Mouse (Mus musculus) layer of hippocampus, postnatal 36 days (tissue): ENCODE measurements around the gene Fancc. TPM values are rescaled to one million over a fixed set of nuclear protein-coding genes. Genes with fewer than 3 reads are reported as not detected.
"Not testable (repeated sequence)": the region's sequence is repeated elsewhere in the genome, so short reads cannot be mapped to it uniquely, and the experiment has no call there.

ENCODE experiments used
- DNase-seq, 2 experiments: peaks; one replicate each; pipeline ENCODE4 v3.0.0; 2022
- total RNA-seq, 2 experiments: library from RNA; stranded (reverse); gene quantifications; 2 replicates each; pipeline ENCODE4 v1.2.3; 2021

Gene Fancc
- total RNA-seq, 2 experiments from 2014 or later: 5.8 to 5.9 TPM

DNA sequence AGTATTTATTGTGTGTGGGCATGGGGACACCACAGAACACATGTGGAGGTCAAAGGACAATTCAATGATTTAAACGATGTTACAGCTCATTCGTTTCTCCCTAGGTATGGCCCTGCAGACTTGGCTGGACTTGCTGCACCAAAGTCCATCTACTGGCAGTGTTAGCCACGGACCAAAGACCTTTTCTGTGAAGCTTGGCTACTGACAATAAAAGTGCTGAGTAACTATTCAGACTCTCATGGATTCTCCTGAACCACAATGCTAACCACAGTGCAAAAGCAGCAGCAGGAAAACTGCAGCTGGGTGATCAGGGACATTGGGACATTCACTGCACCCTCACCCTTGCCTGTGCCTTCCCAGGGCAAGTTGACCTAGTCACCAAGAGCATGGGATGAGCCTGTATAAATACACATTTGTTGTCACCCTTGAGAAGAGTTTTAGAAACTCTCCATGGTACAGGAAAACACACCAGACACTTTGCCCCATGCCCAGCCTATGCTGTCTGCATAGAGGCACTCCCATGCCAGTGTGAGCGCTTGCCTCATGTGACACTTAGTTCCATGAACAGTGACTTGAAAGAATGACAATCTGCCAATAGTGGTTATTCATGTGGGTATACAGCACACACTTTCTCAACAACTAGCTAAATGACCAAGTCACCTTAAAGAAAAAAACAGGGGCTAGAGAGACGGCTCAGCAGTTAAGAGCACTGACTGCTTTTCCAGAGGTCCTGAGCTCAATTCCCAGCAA is 151.4 kb downstream of the Fancc start:
- no peak for DNase-seq

DNA sequence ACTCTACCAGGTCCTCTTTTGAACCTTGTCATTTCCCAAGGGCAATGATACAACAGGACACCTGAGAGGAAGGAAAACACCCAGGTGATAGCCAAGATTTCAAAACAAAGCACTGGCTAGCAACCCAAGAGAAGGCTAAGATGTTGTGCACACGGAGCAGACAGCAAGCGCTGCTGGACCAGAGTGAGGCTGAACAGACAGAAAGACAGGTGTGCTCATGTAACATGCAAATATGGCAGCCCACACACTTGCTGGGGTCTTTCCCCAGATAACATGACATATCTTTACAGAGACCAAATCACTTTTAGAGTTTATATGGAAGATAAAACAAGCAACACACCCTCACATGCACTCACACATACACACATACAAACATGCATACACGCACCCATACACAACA is 152.6 kb downstream of the Fancc start:
- DNase-seq: no peak

DNA sequence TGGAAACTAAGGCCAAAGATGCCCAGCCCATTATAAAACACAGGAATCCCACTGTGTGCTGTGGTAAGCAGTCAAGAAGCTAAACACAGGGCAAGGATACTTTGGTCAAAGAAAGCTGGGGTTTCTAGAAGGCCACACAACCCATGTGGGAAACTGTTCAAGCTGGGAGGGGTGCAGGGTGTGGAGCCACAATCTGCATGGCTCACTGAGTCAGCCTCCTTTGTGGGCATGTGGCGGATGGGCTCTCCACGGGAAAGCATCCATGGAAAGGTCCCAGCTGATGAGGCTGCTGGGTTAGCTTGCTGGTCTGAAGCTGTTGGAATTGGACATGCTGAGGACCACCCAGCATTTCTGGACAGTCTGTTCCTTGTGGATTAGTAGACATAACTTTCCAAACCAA is 154.3 kb downstream of the Fancc start:
- DNase-seq: no peak

DNA sequence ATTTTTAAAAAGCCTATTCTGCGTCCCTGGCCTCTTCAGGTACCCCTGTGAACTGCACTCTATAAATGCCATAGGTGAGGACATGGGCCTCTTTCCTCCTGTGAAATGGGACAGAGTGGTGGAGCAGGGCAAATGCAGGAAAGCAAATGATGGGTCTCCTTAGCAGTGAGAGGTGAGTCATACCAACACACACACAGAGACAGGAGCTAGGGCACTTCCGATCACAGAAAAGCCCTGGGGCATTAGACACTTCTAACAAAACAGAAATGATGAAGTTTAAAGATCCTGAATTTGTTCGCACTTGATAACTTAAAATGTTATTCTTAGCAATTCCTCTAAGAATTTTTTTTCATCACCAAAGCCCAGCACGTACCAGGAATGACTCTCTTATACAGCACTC is 157.1 kb downstream of the Fancc start:
- DNase-seq: no peak

DNA sequence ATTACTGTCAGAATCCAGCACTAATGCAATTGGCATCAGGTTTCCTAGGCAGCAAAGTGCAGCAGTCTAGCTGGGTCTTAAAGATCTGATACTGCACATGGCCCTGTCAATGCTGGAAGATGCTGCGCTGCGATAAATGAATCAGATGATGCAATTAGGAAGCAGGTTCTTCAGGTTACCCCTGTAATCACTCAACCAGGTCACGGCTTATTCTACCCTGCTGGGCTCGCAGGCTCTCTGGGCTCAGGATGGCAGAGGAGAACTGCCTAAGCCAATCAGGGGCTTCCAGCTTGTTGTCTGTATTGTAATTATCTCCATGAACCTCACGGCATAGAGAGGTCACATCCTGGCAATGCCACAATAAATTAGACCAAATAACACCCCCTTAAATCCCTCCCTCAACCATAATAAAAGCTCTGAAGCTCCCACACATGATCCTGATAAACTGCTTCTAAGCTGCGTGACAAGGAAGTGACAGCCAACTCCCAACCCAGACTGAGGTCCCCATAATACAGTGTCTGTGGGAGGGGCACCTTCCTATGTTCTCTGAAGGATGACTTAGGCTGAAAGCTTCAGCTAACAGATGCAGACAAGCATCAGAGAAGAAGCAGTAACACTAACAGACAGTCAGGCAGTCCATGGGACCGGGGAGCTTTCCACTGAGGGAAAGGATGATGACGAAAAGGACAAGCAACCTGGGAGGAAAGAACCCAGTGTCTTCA is 159.7 kb downstream of the Fancc start:
- DNase-seq: no peak

DNA sequence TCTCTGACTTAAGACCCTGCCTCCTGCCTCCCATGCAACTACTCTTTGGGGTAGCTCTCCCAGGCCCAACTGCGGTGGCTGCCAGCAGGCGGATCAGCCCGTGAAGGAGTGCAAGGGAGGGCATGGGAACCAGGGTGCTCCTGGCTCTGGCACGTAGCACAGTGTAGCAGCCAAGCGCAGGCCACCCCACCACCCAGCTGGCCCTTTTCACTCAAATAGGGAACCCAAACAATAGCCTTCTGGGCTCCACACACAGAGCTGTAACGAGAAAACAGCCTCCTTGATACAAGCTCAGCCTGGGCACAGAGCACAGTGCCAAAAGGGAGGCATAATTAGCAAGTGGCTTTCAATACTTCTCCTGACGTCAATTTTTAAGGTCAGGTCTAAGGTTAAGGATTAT is 160.7 kb downstream of the Fancc start:
- DNase-seq: peak; percentile 64 to 73

DNA sequence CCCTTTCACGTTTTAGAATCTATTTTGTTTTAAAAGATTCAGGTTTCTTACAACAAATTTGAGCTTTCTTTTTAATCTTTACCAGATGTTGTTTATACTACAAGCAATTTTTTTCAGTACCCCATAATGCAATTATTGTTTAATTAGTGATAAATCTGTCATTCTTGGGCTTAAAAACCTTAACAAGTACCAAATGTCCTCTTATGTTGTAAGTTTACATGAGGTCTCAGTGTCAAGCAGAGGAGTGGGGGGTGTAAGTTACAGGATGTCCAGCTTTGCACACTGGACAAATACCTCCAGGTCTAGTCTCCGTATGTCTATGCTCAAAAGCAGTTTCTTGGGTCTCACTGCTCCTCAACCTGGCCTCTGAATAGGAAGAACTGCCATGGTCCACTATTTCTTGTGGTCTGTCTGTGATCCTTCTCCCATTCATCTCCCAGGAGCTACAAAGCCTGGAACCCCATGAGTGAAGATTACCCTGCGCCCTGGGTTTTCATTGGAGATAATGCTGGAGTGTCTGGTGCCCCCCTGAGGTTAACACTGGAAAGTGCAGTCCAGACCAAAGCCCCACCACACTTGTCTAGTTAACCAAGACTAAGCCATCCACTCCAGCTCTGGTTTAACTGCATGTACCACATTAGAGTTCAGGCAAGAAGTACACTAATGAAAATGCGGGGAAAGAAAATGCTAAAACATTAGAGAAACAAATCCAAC is 161.5 kb downstream of the Fancc start:
- DNase-seq: no peak

DNA sequence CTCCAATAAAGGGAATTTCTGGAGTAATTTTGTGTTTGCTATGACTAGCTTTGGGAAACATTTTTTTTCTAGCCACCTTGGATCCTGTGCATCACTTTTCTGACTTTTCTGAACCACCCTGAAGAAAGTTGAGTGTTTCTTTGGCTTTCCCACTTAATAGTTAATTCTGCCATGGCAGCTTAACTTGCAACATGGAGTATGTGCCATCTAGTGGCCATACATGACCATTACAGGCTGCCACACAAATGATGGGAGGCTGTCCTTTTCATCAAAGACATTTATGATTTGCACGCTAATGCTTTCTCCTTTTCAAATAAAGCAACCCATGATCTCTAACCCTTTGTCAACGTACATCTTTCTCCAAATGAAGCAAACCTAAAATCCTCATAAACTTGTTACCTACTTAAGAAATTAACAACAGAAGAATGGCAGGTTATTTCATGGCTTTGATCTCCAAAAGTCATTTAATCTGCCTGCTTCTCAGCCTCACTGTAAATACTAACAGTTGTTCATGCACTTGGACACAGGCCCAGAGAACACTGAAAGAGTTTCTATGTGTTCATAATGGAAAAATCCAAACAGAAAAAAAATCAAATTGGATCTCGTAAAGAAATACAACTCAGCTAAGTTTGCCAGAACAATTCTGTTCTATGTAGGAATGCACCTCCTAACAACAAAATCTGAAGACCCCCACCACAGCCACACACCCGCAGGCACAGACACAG is 164.3 kb downstream of the Fancc start:
- no peak for DNase-seq

DNA sequence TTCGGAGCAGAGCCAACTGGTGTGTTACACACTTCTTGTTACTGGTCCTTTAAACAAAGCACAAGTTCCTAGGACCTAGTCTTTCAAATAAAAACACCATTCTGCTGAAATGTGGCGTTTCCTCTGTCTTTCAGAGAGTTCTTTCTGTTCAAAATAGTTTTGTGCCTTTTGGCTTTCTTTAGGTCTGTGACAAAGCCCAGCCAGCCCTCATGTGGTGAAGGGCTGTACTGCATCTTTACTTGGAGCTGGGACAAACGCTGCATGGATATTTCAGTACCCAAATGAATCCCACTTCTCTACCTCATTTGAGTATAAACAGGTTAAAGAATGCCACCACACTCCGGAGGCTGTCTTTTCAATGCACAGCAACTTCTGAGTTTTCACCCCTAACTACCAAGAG is 165.7 kb downstream of the Fancc start:
- peak; percentile 50 to 66 for DNase-seq

DNA sequence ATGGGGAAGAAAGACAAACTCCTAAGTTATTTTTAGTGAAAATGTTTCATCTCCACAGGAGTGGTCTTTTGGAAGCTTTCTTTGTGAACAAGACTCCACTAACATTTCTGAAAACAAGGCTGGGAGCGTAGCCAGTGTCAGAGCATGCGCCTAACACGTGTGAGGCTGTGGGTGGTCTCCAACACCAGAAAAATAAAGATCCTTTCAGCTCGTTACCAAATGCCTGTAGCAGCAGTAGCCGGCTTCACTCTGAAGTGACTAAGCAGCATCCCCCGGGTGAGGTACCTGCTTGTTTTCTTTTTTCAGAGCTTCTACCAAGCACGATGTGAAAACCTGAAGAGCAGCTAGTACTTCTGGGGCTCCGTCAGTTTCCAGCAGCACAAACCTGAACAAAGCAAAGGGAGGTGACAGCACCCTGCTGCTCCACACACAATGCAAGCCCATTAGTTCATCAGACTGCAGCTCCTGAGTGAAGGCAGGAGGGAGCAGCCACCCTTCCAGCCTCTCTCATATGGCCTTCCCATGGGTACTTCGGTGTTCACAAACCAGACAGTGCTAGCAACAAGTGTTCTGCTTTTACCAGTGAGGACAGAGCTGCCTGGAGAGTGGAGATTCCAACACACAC is 166.7 kb downstream of the Fancc start:
- DNase-seq: peak in 1 of 2 experiments; percentile 38

DNA sequence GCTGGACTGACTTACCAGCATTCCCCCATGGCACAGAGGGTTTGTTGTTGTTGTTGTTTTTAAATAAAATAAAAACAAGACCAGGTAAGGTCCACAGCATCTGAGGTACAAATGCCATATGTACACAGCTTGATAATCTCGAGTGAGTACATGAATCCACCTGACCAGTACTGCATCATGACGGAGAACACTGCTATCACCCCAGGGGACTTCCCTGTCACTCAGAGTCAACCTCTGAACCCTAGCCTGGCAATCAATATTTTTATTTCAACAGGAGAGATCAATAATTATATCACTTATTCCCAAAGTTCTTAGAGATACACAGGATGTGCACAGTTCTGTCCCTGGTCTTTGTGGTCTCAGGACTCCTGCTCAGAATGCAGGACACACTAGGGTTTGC is 171.1 kb downstream of the Fancc start:
- no peak for DNase-seq

DNA sequence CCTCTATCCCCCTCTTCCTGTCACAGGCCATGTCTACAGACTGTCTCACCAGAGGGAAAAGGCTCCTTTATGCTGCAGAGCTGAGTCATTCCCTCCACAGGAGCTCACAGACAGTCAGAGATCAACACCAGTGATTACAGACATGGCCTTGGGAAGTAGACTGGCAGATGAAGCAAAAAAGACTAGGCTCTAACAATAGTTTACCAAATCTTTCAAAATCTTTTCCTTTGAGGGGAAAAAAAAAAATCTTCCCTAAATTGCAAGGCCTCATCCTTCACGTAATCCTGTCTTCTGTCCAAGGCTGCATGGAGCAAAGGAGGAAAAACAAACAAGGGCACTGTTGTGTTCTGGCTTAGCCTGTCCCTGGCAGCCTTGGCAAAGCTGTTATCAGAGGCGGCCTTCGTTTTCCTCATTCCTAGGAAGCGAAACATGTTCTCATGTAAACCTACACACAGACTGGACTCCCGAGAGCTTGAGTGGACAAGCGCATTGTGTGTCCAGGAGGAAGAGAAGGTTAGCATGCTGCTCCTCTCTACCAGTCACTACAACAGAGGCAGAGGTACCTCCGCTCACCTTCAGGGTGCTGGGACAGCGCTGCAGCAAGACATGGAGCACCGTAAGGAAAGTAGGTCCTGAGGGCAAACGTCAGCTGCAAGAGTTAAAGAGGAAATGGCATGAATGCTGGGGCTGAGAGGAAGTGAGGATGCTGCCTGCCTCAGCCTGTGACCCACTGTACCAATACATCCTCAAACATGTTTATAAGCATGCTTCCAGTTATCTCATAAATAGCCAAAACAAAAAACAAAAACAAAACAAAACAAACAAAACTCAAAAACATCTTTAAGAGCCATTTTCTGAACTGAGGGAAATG is 171.9 kb downstream of the Fancc start:
- DNase-seq: no peak

DNA sequence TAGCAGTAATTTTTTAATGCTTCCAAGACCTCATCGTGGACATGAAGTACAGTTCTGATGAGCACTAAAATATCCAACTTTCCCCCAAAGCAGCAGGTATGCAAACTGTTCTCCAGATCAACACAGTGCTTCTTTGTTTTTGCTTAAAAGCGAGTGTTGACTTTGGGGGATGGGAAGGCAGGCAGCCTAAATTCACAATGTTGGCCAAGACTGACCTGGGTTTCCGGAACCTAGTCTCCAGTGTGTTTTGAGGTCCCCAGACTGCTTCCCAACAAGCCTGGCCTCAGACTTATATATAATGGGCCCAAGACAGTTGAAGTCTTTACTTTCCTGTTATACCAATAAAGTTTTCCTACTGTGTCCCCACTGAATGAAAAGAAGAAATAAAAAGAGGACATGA is 172.8 kb downstream of the Fancc start:
- DNase-seq: no peak

DNA sequence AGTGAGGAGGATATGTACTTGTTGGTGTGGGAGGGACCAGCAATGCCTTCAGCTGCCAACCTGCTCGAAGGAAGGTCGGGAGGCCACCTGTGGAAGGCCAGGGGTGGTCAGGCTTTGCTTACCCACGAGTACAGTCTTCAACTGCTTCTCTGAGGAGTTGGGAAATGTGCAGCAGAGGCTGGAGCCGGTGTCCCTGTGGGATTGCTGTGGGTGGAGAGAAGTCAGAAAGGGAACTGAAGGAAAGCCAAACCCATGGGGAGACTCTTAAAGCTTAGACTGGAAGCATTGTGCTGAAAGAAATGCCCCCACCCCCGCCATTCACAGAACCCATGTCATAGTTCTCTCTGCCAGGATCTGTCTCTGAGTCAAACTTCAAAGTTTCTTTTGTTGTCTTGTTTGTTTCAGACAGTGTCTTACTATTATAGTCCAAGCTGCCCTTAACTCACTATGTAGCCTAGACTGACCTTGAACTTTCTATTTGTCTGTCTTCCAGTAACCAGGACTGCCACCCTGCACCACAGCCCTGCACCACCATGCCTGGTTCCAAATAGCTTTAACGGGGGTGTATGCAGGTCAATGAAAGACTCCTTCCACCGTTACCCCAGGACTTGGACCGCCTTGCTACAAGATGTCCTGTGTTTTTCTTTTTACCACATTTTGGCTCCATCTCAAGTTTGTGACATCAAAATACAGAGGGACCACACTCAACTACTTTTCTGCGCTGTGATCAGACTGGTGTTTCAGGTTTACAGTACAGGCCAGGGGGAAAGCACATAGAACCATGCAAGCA is 173.6 kb downstream of the Fancc start:
- no peak for DNase-seq

DNA sequence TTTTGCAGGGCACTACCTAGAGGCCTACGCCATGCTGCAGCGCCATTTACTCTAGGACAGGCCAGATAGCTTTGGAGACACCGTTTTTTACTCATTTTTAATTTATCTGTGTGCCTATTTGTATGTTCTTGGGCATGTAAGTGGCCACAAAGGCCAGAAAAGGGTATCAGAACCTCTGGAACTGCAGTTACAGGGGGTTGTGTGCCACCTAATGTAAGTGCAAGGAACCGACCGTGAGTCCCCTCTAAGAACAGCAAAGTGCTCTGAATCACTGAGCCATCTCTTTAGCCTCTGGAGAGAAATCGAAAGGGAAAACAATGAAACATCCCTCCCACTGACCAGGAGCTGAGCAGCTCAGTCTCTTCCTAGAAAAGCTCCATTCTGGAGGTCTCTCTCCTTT is 174.3 kb downstream of the Fancc start:
- no peak for DNase-seq

DNA sequence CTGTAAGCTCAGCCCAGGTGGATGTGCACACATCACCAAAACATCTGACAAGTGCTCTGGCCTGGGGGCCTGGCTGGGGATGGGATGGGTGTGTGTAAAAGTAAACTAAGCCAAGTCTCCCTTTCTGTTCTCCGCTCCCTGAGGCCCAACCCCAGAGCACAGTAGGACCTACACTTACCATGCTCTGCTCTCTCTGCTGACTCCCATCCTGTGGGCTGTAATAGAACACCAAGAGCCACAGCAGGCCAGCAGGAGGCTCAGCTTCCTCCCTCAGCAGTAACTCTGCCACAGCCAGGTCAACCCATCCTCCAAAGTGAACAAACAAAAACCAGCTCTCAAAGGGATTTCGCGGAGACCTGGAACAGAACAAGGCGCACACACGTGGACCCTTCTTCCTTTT is 175.4 kb downstream of the Fancc start:
- DNase-seq: no peak

DNA sequence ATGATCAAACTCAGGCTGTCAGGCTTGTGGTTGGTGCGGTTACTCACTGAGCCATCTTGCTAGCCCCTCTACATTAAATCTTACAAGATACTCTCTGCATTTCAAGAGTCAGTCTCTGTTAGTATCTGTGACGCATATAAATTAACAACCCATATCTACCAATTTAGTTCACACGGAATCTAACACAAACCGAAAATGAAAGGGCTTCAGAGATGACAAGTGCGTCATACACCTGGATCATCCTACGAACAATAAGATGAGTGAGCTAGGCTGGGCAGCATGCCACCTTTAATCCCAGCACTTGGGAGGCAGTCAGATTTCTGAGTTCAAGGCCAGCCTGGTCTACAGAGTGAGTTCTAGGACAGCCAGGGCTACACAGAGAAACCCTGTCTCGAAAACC is 177.3 kb downstream of the Fancc start:
- DNase-seq: no peak

DNA sequence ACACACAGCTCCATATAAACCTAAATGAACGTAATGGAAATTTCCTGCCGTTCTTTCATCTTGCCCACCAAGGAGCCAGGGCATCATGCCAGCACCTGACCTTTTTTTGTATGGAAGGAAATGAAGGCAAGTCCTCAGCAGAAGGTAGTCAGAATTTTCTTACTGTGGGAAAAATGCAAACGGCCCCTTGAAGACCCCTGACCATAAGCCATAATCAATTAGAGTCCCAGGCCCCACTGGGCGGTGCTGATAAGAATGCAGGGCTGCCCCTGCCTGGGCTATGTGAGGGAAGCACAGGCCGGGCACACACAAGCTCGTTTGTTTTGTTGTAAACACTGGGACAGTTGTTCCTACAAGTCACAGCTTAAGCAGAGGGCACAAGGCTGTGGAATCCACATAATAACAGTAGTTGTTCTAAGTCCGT is 179.4 kb downstream of the Fancc start:
- DNase-seq: no peak

DNA sequence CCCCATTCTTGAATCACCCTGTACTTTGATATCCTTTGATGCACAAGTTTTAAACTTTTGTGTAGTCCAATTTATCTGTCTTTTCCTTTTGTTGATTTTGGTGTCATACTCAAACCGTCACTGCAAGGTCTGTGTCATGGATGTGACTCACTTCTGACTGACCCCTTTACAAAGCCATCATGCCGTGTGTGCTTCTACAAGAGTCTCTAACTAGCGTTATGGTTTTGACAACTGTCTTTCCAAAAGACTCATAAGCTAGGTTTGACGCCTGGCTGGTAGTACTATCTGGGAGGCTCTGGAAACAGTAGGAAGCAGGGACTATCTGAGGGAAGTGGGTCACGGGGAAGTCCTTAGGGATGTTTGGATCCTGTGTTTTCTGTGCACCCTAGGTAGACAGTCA is 180.7 kb downstream of the Fancc start:
- no peak for DNase-seq

DNA sequence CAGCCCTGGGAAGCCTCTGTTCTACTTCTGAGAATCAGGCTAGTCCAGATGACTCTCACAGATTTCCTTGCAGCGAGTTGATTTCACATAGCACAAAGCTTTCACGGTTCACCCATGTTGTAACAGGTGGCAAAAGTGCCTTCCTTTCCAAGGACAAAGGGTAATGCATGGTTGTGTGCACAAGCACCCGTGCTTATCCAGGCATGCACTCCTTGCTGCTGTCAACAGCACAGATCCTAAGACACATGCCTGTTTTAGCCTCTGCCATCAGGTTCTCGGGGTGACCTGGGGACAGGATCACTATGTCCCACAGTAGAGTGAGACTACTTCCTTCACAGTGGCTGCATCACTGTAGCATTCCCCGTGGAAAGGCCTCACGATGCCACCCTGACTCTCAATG is 181.3 kb downstream of the Fancc start:
- no peak for DNase-seq

DNA sequence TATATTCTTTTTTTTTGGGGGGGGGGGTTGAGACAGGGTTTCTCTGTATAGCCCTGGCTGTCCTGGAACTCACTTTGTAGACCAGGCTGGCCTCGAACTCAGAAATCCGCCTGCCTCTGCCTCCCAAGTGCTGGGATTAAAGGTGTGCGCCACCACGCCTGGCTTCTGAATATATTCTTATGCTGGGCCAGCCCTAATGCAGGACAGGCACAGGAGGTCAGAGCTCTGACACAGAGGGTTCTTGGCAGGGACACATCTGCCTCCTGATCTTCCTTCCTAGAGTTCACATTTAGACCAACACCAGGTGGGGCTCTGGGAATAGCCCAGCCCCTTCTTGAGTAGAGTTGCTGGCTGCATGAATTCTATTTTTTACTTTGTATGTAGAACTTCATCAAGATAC is 182.0 kb downstream of the Fancc start:
- not testable (repeated sequence) for DNase-seq
